Mouse (Mus musculus): ENCODE data around the gene Hoxc12.

Gene Hoxc12

DNA sequence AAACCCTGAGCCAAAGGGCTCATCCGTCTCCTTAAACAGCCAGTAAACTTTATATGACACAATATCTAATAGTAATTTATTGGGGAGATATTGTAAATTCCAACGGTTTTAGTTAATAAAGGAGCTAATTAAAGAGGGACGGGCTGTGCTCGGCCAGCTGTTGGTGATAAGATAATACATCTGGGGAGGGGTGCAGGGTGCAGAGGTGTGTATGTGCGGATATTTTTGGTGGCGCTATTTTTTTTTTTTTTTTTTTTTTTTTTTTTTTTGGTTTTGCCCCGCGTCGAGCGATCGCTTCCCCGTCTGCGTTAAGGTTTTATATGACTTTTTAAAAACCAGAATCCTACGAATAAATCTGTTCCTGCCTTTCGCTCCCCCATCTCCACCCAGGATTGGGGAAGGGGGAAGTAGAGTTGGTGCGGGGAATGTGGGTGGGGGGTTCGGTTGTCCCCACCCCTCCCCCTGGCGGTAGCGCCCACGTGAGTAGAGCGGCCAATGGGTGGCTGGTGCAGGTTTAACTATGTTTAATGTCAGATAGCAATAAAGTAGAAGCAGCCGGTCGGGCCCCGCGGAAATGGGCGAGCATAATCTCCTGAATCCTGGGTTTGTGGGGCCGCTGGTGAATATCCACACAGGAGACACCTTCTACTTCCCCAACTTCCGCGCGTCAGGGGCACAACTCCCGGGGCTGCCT is at the start of gene Hoxc12:
Hoxc12 (plus strand) TSS at position 479 of the 694 bp plus-strand sequence.
- no peak for DNase-seq

DNA sequence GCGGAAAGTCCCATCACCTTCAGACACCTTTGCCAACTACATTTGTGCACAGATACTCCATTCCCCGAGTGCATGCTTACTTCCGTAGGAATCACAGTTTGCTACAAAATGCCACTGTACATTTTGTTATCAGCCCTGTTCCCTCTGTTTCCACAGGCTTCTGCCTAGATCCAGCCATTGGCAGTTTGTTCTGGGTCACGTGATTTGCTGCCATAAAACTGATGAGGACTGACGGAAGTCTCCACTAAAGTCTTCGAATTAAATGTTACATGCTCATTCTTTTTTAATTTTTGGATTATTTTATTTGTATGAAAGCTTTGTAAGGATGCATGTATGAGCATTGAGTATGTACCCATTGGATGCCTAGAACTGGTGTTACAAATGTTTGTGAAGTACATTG is 41.4 kb upstream of the Hoxc12 start:
- no peak for DNase-seq

DNA sequence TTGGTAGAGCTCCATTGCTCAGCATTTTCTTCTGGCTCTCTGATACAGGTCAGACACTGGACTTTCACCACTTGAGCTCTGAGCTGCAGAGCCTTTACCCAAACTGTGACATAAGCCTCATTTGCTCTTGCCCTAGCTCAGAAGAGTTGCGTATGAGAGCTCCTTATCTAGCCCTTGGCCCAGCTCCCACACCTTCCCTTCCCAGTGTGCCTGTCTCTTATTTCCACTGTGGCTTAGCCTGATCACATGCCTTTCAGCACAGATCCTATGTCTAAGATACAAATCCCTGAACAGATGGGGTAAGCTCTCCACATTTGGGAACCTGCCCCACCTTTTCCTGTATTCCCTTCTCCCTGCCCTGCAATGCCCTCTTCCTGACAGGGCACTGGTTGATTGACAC is 31.6 kb upstream of the Hoxc12 start:
- no peak for DNase-seq

DNA sequence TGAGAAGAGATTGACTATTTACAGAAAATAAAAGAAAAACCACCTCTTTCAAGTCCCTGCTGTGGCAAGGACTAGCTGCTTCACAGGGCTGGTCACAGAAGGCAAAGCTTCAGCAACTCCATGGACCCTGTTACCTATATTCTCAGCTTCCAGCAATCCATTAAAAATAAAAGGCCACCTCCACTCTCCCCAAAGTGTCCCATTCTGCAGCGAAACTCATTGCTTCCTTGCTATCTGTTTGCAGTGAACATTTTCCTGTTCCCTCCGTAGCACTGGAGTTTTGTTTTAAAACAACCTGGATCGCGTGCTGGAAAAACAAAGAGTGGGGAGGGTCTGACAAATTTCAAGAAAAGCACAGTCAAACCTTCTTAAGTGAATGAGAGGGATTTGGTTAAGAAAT is 27.0 kb upstream of the Hoxc12 start:
- DNase-seq: no peak

DNA sequence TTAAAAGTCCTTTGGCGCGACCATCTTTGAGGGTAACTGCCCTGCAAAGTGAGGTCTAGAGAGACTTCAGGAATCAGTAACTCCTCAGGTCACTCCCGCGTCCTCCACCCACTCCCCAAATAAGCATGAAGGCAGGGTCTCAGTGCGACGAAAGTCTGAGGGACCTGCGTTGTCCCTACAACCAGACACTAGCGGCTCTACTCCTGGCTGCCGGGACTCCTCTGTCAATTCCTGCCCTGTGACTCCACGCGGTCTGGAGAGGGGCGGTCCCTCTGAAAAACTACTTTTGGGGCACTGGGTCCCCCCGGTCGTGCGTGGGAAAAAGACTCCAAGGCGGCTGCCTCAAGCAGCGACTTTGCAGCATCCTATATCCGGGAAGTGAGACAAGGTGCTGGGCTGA is 26.5 kb upstream of the Hoxc12 start:
- no peak for DNase-seq

DNA sequence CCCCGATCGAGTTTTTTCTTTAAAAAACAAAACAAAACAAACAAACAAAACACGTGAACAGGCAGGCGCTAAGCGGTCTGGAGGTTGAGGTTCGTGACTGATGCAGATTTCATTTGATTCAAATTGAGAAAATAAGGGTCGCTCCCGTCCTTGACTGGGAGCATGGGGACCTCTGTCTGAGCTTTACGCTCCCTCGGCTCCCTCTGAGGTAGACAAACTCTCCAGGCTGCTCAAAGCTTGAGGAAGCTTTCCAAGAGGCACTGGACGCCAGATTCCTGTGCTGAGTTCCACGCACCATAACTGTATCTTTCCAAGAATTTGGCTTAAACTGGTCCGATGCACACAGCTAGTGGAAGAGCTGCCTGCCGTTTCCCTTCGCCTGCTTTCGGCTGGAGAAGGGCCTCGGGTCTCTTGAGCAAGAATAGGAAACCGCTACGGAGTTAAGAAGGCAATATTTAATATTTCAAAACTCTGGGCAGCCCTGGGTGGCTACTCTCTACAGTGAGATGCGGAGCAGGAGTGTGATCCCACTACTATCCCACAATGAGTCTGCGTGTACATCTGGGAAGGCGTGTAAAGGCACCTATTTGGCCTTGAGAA is 26.0 kb upstream of the Hoxc12 start:
- DNase-seq: no peak

DNA sequence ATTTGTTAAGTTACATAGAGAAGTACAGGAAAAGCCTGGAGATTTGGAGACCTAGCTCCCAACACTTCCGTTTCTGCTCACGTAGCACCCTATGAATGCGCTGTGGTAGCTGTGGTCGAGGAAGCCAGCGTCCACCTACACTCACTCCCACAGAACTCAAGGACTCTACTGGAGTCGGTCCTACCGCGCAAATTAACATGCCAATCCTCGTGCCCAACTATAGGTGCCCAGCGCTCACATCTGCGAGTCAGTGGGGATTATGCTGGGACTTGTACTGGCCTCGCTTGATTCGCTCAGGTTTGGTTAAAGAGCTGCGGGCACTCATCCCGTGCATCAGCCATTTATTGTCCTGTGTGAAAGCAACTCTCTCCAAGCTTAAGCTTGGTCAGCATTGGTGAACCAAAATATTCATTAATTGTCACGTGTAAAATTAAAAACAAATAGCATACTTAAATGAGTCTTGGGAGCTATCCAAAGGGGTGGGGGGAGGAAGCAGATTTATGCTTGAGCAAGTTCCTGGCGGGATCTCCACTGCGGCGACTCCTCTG is 23.4 kb upstream of the Hoxc12 start:
- no peak for DNase-seq

DNA sequence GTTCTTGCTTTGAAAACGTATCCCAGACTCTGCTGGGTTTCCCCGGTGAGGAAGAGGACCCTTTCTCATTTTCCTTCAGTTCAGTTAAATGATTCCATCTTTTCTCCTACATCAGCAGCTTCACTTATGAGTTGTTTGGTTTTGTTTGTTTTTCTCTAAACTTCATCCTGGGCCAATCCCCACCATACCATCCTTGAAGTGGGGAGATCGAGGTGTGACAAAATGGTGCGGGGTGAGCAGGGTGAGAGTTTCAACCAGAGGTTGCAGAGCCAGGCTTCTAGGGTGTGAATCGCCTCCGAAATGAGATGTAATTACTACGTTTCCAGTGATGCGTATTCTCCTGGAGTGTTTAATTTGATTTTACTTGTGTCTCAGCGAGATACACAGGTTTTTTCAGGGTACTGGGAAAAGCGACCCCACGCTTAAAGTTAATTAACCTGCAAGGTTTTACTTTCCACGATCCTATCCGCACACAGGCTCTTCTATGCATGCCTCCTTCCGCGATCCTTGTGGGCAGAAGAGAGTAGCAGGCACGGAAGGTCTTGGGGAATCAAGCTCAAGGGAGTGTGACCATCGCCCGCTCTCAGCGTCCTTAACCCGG is 18.5 kb upstream of the Hoxc12 start:
- DNase-seq: no peak

DNA sequence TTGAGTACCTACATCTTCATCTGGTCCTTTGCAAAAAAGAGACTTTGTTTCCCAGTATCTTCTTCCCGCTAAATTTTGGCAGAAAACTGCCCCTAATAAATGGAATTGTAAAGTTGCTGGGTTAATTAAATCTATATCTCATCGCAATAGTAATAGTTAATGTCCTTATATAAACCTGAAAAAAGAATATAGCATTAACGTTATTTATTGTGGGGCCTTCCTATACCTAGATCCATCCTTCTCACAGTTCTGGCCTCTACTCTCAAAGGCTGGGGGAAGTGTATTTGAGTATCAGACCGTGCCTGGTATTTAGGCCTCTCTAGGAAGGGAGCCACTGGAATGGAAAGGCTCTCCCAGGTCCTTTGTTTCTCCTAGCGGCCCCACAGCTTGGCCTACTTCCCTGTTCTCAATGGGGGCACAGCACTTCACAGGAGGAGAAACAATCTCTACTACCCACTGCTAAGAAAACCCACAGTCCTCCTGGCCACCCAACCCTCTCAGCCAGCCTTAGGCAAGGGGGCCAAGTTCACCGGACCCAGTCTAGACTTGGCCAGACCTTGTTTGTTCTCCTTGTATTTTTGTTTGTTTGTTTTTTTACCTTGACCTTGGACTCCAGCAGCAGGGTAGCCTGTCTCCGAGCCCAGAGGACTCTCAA is 17.8 kb upstream of the Hoxc12 start:
- no peak for DNase-seq

DNA sequence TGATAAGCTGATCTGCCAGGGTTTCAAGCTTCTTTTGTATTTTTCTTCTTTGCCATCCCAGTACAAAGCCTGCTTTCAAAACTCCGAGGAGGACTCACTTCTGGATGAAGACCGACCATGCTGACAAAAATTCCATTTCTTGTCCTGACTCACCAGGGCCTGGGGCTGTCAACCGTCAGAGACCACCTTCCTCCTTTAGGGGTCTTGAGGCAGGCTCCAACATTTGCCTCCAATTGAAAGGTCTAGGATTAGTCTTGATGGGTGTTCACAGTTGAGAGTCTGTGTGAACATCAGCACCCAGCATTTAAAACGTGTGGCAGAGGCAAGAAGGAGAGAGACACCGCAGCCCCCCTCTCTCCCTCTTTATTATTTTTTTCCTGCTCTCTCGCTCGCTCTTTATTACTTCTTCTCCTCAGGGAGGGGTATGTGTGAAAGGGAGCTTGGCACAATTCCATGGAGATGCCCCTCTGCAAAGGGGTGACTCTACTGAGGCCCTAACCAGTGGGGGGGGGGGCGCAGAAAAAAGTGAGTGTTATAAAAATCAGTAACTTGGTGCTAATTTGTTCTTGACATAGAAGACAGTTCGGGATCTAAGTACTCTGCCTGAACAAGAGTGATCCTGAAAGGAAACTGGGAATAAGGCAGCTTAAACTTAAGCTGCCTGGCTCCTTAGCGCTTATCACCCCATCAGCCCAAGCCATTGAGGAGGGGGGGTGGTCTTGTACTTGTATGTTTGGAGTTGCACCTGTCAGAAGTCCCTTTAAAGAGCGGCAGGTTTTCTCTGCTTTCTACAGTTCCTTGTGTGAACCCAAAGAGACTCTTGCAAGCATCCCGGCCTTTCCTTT is 17.0 kb upstream of the Hoxc12 start:
- DNase-seq: no peak

DNA sequence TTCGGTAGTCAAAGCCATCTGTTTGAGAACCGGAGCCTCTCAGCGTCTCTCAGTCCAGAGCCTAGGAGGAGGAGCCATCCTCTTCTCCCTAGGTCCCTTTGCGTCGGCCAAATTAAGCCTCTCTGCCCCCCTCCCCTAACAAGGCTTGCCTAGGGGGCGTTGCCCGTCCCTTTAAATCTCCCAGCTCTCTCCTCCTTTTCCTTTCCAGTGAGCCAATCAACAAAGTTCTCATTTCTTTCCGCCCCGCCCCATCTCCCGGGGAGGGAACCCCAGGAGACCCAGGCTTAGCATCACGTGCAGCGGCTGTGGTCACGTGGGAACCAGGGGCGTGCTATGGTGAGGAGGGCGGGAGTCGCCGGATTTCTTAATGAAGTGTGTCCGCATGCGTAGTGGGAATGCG is 15.9 kb upstream of the Hoxc12 start:
- DNase-seq: peak; percentile 23

DNA sequence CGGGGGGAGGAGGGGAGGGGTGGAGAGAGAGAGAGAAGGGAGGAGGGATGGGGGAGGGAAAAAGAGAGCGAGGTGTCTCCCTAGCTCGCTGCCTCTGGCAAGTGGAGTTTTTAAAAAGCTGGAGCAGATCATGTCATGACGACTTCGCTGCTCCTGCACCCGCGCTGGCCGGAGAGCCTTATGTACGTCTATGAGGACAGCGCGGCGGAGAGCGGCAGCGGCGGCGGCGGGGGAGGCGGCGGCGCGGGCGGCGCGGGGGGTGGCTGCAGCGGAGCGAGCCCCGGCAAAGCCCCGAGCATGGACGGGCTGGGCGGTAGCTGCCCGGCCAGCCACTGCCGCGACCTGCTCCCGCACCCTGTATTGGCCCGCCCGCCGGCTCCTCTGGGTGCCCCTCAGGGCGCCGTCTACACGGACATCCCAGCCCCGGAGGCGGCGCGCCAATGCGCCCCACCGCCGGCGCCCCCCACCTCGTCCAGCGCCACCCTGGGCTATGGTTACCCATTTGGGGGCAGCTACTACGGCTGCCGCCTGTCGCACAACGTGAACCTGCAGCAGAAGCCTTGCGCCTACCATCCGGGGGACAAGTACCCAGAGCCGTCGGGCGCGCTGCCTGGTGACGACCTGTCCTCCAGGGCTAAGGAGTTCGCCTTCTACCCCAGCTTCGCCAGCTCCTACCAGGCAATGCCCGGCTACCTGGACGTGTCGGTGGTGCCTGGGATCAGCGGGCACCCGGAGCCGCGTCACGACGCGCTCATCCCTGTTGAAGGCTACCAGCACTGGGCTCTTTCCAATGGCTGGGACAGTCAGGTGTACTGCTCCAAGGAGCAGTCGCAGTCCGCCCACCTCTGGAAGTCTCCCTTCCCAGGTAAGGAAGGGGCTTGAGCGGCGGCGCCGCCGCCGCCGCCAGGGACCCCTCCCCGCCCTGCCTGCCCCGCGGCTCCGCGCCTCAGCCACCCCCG is 15.2 kb upstream of the Hoxc12 start, which contains the start of gene Hoxc13:
Hoxc13 (plus strand) TSS at position 51 of the 959 bp plus-strand sequence.
- no peak for DNase-seq

DNA sequence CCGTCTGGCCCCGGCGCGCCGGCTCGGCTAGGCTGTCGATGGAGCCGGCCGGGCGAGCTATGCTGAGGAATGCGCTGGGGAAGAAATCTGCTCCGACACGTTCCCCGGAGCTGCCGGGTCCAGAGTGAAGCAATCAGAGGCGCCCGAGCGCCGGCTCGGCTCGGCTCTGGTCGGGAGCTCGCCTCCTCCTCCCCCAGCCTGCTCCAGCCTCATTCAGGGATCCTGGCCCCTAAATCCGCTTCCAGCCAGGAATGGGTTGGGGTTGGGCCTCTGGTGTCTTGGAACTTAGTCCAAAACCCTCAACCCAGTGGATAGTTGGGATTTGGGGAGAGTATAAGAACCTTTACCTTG is 14.6 kb upstream of the Hoxc12 start:
- DNase-seq: no peak

DNA sequence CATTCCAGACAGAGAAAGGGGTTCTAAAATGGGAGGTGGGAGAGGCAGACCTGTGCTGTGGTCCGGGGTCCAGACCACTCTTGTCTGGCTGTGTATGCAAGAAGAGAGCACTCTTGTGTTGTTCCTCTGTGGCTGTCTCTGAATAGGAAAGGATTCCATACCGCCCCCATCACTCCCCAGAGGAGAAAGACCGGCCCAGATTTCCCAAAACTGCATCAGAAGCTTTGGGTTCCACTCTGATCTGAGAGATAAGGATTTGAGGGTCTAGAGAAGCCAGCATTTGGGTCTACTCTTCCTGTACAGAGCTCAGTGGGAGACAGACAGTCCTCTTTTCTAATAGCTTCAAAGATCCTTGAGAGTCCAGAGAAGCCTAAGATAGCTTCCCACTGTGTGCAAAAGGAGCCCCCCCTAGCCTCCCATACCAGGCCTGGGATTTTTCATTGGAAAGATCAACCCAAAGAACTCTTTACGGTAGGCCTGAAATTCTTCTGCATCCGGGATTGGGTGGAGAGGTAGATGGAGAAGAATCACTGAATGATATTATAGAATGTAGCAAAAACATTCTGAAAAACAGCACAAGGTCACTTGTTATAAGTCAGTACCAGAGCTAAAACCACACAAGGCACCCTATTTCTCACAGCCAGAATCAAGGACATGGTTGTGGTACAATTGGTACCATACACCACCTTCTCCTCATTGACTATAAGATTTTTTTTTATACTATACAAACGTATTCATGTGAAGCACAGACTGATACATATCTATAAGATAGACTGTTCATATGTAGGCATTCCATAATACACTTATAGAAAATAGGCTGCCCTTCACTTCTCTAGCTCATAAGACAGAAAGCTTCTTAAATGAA is 13.7 kb upstream of the Hoxc12 start:
- no peak for DNase-seq

DNA sequence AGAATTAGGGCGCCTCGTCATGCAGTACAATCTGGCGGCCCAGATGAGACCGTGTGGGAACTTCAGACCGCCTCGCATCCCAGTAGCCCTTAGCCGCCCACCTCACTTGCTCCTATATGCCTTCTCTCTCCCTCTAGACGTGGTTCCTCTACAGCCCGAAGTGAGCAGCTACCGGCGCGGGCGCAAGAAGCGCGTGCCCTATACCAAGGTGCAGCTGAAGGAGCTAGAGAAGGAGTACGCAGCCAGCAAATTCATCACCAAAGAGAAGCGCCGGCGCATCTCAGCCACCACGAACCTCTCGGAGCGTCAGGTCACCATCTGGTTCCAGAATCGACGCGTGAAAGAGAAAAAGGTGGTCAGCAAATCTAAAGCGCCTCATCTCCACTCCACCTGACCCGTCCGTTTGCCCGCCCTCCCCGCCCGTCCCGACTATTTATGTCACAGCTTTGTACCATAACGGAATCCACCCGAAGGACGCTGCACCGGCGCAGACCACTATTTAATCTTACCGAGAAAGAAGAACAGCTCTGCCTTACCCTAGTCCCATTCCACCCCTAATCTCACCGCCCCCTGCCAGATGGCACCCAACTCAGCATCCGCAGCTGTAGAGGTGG is 9.4 kb upstream of the Hoxc12 start:
- DNase-seq: no peak

DNA sequence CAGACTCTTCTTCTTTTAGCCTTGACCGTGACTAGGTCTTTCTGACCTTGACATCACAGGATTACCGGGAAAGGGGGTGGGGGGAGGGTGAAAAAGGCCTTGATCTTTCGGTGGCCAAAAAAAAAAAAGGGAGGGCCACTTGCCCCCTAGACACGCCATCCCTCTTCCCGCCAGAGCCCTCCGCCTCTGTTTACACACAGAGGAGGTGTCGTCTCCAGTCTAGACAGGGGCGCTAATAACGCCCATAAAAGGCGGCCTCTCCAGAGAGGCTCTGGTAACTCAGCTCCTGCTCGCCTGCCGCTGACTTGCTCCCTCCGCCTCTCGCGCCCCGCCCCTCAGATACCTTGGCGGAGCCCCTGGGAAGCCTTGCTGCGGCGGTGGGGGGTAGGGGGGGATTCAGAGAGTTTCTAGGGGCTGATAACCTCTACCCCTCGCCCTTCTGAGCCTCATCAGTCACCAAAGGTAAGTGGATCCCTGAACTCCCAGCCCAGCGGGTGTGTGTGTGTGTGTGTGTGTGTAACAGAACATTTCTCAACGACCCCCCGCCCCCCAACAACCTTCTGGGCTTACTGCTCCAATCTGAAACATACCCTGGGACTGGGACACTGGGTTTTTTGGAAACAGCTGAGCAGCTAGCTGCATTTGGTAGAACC is 4.7 kb upstream of the Hoxc12 start:
- no peak for DNase-seq

DNA sequence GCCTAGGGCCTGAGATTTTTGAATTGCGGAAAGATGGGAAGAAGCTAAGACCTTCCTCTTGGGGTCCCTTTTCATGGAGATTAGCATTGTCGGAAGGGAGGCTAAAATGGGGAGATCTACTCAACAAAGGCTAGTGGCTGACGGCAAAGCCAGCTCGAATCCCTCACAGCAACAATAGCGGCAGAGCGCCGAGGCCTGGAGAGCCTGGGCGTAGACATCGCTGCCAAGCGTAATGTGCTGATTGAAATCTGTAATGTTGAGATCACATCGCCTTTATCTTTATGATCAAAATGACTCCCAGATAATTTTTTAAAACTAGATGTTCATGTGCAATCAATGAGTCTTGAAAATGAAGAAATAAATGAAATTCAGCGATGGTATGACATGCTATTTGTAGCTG is 2.1 kb upstream of the Hoxc12 start:
- no peak for DNase-seq

DNA sequence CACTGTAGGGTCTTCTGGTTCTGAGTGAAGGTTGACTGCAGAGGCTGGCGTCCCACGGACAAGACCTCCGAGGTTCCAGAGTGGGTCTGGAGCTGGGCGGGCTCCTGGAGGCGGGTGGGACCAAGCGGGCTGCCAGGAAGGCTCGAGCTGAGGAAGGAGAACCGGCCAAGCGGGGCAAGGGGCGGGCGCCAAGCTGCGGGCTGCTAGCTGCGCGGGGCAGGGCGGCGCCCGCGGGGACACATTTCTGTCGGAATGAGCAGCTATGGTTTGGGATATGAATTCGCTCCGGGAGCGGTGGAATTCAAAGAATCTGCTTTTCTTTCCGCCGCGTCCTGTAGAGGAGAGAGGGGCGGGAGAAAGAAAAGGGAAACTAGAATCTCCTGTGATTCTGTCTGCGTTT is 1.7 kb upstream of the Hoxc12 start:
- DNase-seq: no peak

DNA sequence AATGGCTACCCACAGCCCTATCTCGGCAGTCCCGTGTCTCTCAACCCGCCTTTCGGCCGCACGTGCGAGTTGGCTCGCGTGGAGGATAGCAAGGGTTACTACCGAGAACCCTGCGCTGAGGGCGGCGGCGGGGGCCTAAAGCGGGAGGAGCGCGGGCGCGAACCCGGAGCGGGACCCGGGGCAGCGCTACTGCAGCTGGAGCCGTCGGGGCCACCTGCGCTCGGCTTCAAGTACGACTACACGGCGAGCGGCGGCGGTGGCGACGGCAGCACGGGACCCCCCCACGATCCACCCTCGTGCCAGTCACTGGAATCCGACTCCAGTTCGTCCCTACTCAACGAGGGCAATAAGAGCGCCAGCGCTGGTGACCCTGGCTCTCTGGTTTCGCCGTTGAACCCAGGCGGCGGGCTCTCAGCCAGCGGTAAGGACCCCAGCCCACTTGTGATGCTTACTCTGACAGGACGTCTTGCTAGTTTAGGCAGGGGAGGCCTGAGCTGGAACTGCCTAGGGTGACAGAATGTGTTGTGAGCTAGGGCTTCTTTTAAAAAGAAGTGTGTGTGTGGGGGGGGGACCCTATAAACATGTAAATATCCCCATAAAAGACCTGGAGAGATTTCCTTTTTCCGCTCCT is 594 bp downstream of the Hoxc12 start:
- no peak for DNase-seq

Measured in lung, postnatal 36 days (tissue).